Mouse (Mus musculus) erythroblast, embryonic 14.5 days (primary cell): Measurements from ENCODE around the gene Ddah1. TPM values are rescaled to one million over a fixed set of nuclear protein-coding genes. Genes with fewer than 3 reads are reported as not detected.

ENCODE experiments used
- H3K27me3 ChIP-seq: 2 replicates; pipeline ENCODE4 v1.6.1; 2012; ENCODE audit warnings: inconsistent platforms; ENCODE audit not compliant: control insufficient read depth
- H3K36me3 ChIP-seq: 2 replicates; pipeline ENCODE4 v1.6.1; 2012; ENCODE audit warnings: mild to moderate bottlenecking, inconsistent platforms; ENCODE audit not compliant: control insufficient read depth
- H3K4me1 ChIP-seq: 2 replicates; pipeline ENCODE4 v1.6.1; 2012; ENCODE audit warnings: inconsistent platforms; ENCODE audit not compliant: control insufficient read depth
- H3K4me3 ChIP-seq: replicated peaks from 2 replicates; pipeline ENCODE3; 2012; ENCODE audit warnings: moderate library complexity, mild to moderate bottlenecking, inconsistent platforms
- H3K9me3 ChIP-seq: 2 replicates; pipeline ENCODE4 v1.6.1; 2012; ENCODE audit warnings: low read length, inconsistent platforms, mixed read lengths; ENCODE audit not compliant: control insufficient read depth
- GATA1 ChIP-seq: IDR thresholded peaks from 2 replicates; pipeline ENCODE4 v1.6.1; 2012; ENCODE audit warnings: low read length, inconsistent platforms, mixed read lengths
- TAL1 ChIP-seq: IDR thresholded peaks from 3 replicates; pipeline ENCODE4 v1.6.1; 2012; ENCODE audit warnings: low read length, inconsistent platforms, mixed read lengths
- polyA plus RNA-seq: library from polyadenylated mRNA; stranded (reverse); fragments of >175 nt; gene quantifications from 2 replicates; pipeline ENCODE4 v1.2.3, GENCODE M21; 2012

The Ddah1 gene
- polyA plus RNA-seq, 1 experiment: 0.12 TPM

- TF ChIP-seq TAL1 (no peak), GATA1 (no peak)
- Histone ChIP-seq H3K4me3 (no peak overlapping the region), H3K4me1 (no peaks in the 10 kb centered on the region), H3K36me3 (no peaks in the 10 kb centered on the region), H3K27me3 (no peaks in the 10 kb centered on the region), H3K9me3 (no peaks in the 10 kb centered on the region)
These were observed 18.5 kb downstream of the Ddah1 start for GRCm38 (mm10) chr3:145777006-145777405.

- Histone ChIP-seq H3K4me1 (no peaks in the 10 kb centered on the region), H3K36me3 (no peaks in the 10 kb centered on the region), H3K27me3 (no peaks in the 10 kb centered on the region), H3K4me3 (no peak overlapping the region), H3K9me3 (no peaks in the 10 kb centered on the region)
- TF ChIP-seq GATA1: no peak
- TF ChIP-seq TAL1: no peak
These were observed 20.0 kb downstream of the Ddah1 start for GRCm38 (mm10) chr3:145778406-145778922.

- no peak for TF ChIP-seq GATA1
- no peak for TF ChIP-seq TAL1
- H3K4me1 ChIP-seq: no peaks in the 10 kb centered on the region
- no peaks in the 10 kb centered on the region for H3K27me3 ChIP-seq
- no peak overlapping the region for H3K4me3 ChIP-seq
- H3K9me3 ChIP-seq: no peaks in the 10 kb centered on the region
- H3K36me3 ChIP-seq: no peaks in the 10 kb centered on the region
These were observed 21.0 kb downstream of the Ddah1 start for GRCm38 (mm10) chr3:145779279-145779973.

- Histone ChIP-seq H3K4me3 (no peak overlapping the region), H3K4me1 (no peaks in the 10 kb centered on the region), H3K36me3 (no peaks in the 10 kb centered on the region), H3K27me3 (no peaks in the 10 kb centered on the region), H3K9me3 (no peaks in the 10 kb centered on the region)
- TF ChIP-seq GATA1 (no peak), TAL1 (no peak)
These were observed 22.4 kb downstream of the Ddah1 start for GRCm38 (mm10) chr3:145780784-145781442.

- Histone ChIP-seq H3K36me3 (no peaks in the 10 kb centered on the region), H3K4me1 (no peaks in the 10 kb centered on the region), H3K9me3 (no peaks in the 10 kb centered on the region), H3K4me3 (no peak overlapping the region), H3K27me3 (no peaks in the 10 kb centered on the region)
- TF ChIP-seq GATA1: no peak
- no peak for TF ChIP-seq TAL1
These were observed 26.8 kb downstream of the Ddah1 start for GRCm38 (mm10) chr3:145785244-145785643.

GRCm38 (mm10) chr3:145787303-145787702 is 28.8 kb downstream of the Ddah1 start:
- Histone ChIP-seq H3K4me1 (no peaks in the 10 kb centered on the region), H3K27me3 (no peaks in the 10 kb centered on the region), H3K9me3 (no peaks in the 10 kb centered on the region), H3K36me3 (no peaks in the 10 kb centered on the region), H3K4me3 (no peak overlapping the region)
- no peak for TF ChIP-seq TAL1
- no peak for TF ChIP-seq GATA1

GRCm38 (mm10) chr3:145789114-145789513 is 30.6 kb downstream of the Ddah1 start:
- no peak overlapping the region for H3K4me3 ChIP-seq
- H3K36me3 ChIP-seq: no peaks in the 10 kb centered on the region
- H3K27me3 ChIP-seq: no peaks in the 10 kb centered on the region
- TF ChIP-seq GATA1: no peak
- no peak for TF ChIP-seq TAL1
- no peaks in the 10 kb centered on the region for H3K4me1 ChIP-seq
- H3K9me3 ChIP-seq: no peaks in the 10 kb centered on the region

- Histone ChIP-seq H3K9me3 (no peaks in the 10 kb centered on the region), H3K4me1 (no peaks in the 10 kb centered on the region), H3K36me3 (no peaks in the 10 kb centered on the region), H3K27me3 (no peaks in the 10 kb centered on the region), H3K4me3 (no peak overlapping the region)
- TF ChIP-seq GATA1 (no peak), TAL1 (no peak)
These were observed 31.8 kb downstream of the Ddah1 start for GRCm38 (mm10) chr3:145790233-145790632.

GRCm38 (mm10) chr3:145790709-145791108 is 32.2 kb downstream of the Ddah1 start:
- Histone ChIP-seq H3K9me3 (no peaks in the 10 kb centered on the region), H3K4me3 (no peak overlapping the region), H3K36me3 (no peaks in the 10 kb centered on the region), H3K4me1 (no peaks in the 10 kb centered on the region), H3K27me3 (no peaks in the 10 kb centered on the region)
- TF ChIP-seq GATA1 (no peak), TAL1 (no peak)

GRCm38 (mm10) chr3:145794355-145794754 is 35.9 kb downstream of the Ddah1 start:
- no peaks in the 10 kb centered on the region for H3K4me1 ChIP-seq
- TF ChIP-seq GATA1 (no peak), TAL1 (no peak)
- H3K36me3 ChIP-seq: no peaks in the 10 kb centered on the region
- no peaks in the 10 kb centered on the region for H3K27me3 ChIP-seq
- no peaks in the 10 kb centered on the region for H3K9me3 ChIP-seq
- H3K4me3 ChIP-seq: no peak overlapping the region
